Mouse (Mus musculus) MEL (cell line): ENCODE results near the gene Otoa.

Source experiments
- CTCF ChIP-seq, 3 experiments: IDR thresholded peaks in 2 of 3; conservative IDR thresholded peaks in 1 of 3; 2 replicates each; pipeline ENCODE4 v1.5.1; 2011 to 2012; ENCODE audit warnings: low read length in 3 of 3, low read depth in 2 of 3, mild to moderate bottlenecking in 2 of 3, improper control_type of control experiment in 1 of 3, inconsistent platforms in 1 of 3, mixed read lengths in 1 of 3, moderate library complexity in 1 of 3; ENCODE audit not compliant: control insufficient read depth in 1 of 3, insufficient read depth in 1 of 3, poor library complexity in 1 of 3, severe bottlenecking in 1 of 3
- GATA1 ChIP-seq: IDR thresholded peaks from 2 replicates; pipeline ENCODE4 v1.6.1; 2011; ENCODE audit warnings: low read depth, low read length, improper control_type of control experiment
- POLR2A ChIP-seq, 2 experiments: IDR thresholded peaks; 2 replicates each; pipeline ENCODE4 v1.6.1; 2011 to 2012; ENCODE audit warnings: low read length in 2 of 2, mild to moderate bottlenecking in 2 of 2, control low read depth in 1 of 2, improper control_type of control experiment in 1 of 2, low read depth in 1 of 2, moderate library complexity in 1 of 2; ENCODE audit not compliant: control insufficient read depth in 1 of 2, insufficient read depth in 1 of 2, poor library complexity in 1 of 2
- POLR2AphosphoS2 ChIP-seq: IDR thresholded peaks from 2 replicates; pipeline ENCODE4 v1.6.1; 2011; ENCODE audit warnings: low read length, improper control_type of control experiment
- RAD21 ChIP-seq: IDR thresholded peaks from 2 replicates; pipeline ENCODE4 v1.6.1; 2011; ENCODE audit warnings: mild to moderate bottlenecking, low read depth, low read length, improper control_type of control experiment

DNA sequence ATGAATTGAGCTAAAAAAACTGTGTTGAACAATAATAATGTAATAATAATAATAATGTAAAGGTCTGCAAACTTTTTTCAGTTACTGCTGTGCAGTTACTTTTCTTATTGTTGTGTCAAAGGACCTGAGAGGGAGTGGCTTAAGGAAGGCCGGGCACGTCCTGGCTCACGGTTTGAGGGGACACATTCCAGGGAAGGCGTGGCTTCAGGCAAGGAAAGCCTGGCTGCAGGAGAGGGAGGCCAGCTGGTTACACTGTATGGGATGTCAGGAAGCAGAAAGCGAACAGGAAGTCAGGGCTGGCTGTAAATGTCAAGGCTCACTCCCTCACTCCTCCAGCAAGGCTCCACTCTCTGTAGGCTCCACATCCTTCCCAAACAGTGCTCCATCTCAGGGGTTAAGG lies 69.2 kb downstream of the Otoa start:
- TF ChIP-seq POLR2A (IDR thresholded peaks at IDR 0.05; ENCODE audit: control insufficient read depth in 1 of 2, insufficient read depth in 1 of 2, low read depth in 1 of 2, low read length in 2 of 2, poor library complexity in 1 of 2) (no peak), RAD21 (no peak), POLR2AphosphoS2 (no peak), GATA1 (no peak), CTCF (IDR thresholded peaks at IDR 0.05 in 2 of 3, conservative IDR thresholded peaks at IDR 0.05 in 1 of 3; ENCODE audit: control insufficient read depth in 1 of 3, insufficient read depth in 1 of 3, low read depth in 2 of 3, low read length in 3 of 3, poor library complexity in 1 of 3, severe bottlenecking in 1 of 3) (no peak)
